In the genomic region with DNA sequence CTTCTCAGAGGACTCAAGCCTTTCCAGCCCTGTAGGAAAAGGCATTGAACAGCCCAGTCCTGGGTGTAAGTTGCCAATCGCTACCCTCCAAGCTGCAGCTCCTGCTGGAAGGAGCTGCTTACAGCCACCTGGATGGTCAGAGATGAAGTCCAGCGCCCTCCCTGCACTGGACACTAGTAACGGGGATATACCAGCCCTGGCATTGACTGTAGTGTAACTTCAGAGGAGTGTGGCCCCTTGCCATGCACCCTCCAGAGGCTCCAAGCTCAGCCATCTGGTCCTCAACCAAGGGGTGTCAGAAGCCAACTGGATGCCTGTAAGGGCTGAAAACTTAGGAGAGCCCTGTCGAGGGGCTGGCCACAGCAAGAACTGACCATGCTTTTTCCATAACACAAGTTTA, we compare ENCODE assay signal across 26 mouse cellular contexts. TPM values are rescaled to one million over a fixed set of nuclear protein-coding genes. Genes with fewer than 3 reads are reported as not detected.
DNase-seq lines count a peak whose midpoint lies in the region; ATAC-seq and TF ChIP-seq lines count a peak whose summit lies in the region.
"Had no signal": no experiment of that assay in that cellular context is flagged by ENCODE, and none has a peak within 500 bp of the region (broad histone marks: within the 10 kb centered on the region; RNA-seq: fewer than 3 reads in every experiment).

No protein-coding gene starts in this region.

- TF ChIP-seq POLR2A in cerebellum, adult 2 months (IDR thresholded peaks at IDR 0.05; ENCODE audit: borderline replicate concordance, insufficient read depth, low read length) = no peak

- H3K27ac ChIP-seq in heart, embryonic 11.5 days (ENCODE audit: low read depth, low read length) = no peak overlapping the region
- peak overlapping the region; percentile 26 for H3K27ac ChIP-seq in cerebellum, adult 2 months (ENCODE audit: insufficient read depth, low read length)
- H3K27ac ChIP-seq: embryonic facial prominence, embryonic 15.5 days; heart, embryonic 10.5 days; hindbrain, embryonic 14.5 days; intestine, embryonic 15.5 days; limb, embryonic 13.5 days; liver, embryonic 13.5 days; midbrain, embryonic 15.5 days; neural tube, embryonic 15.5 days; stomach, postnatal 0 days had no signal

- no peaks in the 10 kb centered on the region for H3K4me1 ChIP-seq in heart, embryonic 11.5 days (ENCODE audit: control insufficient read depth, insufficient read depth, low read length)
- peaks cover 62% of the 10 kb centered on the region for H3K4me1 ChIP-seq in cerebellum, adult 2 months (ENCODE audit: control insufficient read depth, insufficient read depth, low read length)
- H3K4me1 ChIP-seq: embryonic facial prominence, embryonic 15.5 days; heart, embryonic 10.5 days; intestine, embryonic 15.5 days; liver, embryonic 13.5 days had no signal

- H3K4me2 ChIP-seq in heart, embryonic 11.5 days = no peak overlapping the region
- H3K4me2 ChIP-seq: embryonic facial prominence, embryonic 15.5 days; hindbrain, embryonic 14.5 days; intestine, embryonic 15.5 days; limb, embryonic 13.5 days; liver, embryonic 13.5 days; lung, embryonic 14.5 days; midbrain, embryonic 15.5 days; neural tube, embryonic 15.5 days had no signal

- peak; percentile 91 for DNase-seq in heart, adult 11 months
- peak; percentile 83 to 88 for DNase-seq in cerebellum, adult 2 months
- DNase-seq in cerebellum, postnatal 36 days = peak; percentile 79
- DNase-seq in skeletal muscle tissue, adult 2 months (ENCODE audit: low read depth, low spot score) = peak; percentile 45
- no peak for DNase-seq in adipocyte (ENCODE audit: low spot score)
- no peak for DNase-seq in urinary bladder, postnatal 36 days (ENCODE audit: low spot score in 2 of 2)
- DNase-seq: forebrain, postnatal 0 days; heart, postnatal 10 days; kidney, adult 9 months; kidney, postnatal 36 days; layer of hippocampus, adult 9-11 months; liver, embryonic 13.5 days; lung, embryonic 14.5 days; lung, postnatal 36 days had no signal

- ATAC-seq in heart, embryonic 11.5 days (replicated peaks; ENCODE audit: insufficient number of reproducible peaks, low FRiP score, low TSS enrichment) = no peak
- ATAC-seq: forebrain, postnatal 0 days; intestine, embryonic 15.5 days; midbrain, embryonic 15.5 days had no signal

- H3K9me3 ChIP-seq in heart, embryonic 11.5 days (replicated peaks; ENCODE audit: control insufficient read depth, low read length) = no peaks in the 10 kb centered on the region
- H3K9me3 ChIP-seq: embryonic facial prominence, embryonic 15.5 days; heart, embryonic 10.5 days; intestine, embryonic 15.5 days; limb, embryonic 13.5 days; liver, embryonic 13.5 days; midbrain, embryonic 15.5 days; neural tube, embryonic 15.5 days had no signal

- WGBS in heart, embryonic 11.5 days (ENCODE audit: insufficient replicate concordance) = 79% methylated on average over 4 of the region's 4 CpGs
- 10% methylated on average over 4 of the region's 4 CpGs for WGBS in cerebellum, adult 2 months

- peaks cover 25% of the 10 kb centered on the region for H3K36me3 ChIP-seq in heart, embryonic 11.5 days (ENCODE audit: control insufficient read depth, insufficient read depth, low read length)

- peaks cover 27% of the 10 kb centered on the region for H3K27me3 ChIP-seq in heart, embryonic 11.5 days (ENCODE audit: control insufficient read depth, insufficient read depth, low read length)
- H3K27me3 ChIP-seq in cerebellum, adult 2 months (ENCODE audit: control insufficient read depth, insufficient read depth, low read length) = no peaks in the 10 kb centered on the region
- H3K27me3 ChIP-seq: CH12.LX had no signal

- no peak for TF ChIP-seq CTCF in cerebellum, adult 2 months (IDR thresholded peaks at IDR 0.05; ENCODE audit: borderline replicate concordance, insufficient read depth, low read depth, low read length)

- no peak overlapping the region for H3K4me3 ChIP-seq in heart, embryonic 11.5 days (ENCODE audit: low read depth, low read length)
- H3K4me3 ChIP-seq in cerebellum, adult 2 months (replicated peaks; ENCODE audit: insufficient read depth, low read depth, low read length) = no peak overlapping the region
- H3K4me3 ChIP-seq: embryonic facial prominence, embryonic 15.5 days; heart, embryonic 10.5 days; intestine, embryonic 15.5 days; limb, embryonic 13.5 days; liver, embryonic 13.5 days; midbrain, embryonic 15.5 days; myocyte; neural tube, embryonic 15.5 days had no signal

- no peak overlapping the region for H3K9ac ChIP-seq in heart, embryonic 11.5 days (ENCODE audit: low read depth, low read length)
- H3K9ac ChIP-seq: embryonic facial prominence, embryonic 15.5 days; forebrain, postnatal 0 days; hindbrain, embryonic 14.5 days; intestine, embryonic 15.5 days; limb, embryonic 13.5 days; liver, embryonic 13.5 days; lung, embryonic 14.5 days; midbrain, embryonic 15.5 days; neural tube, embryonic 15.5 days had no signal

RNA-seq across cellular contexts. Expression of a gene that starts 1.8 kb away (rescaled TPM):
- 1.0 and 1.9 TPM in 2 replicates for polyA plus RNA-seq in heart, embryonic 11.5 days (2014; fragmentation: Nextera tagmentation; extraction: Ambion mirVana)
- polyA plus RNA-seq in cerebellum, adult 2 months (2012; rRNA removed) = 48.4 and 58.9 TPM in 2 replicates

RNA-seq across cellular contexts. Expression of a gene that starts 7.1 kb away (rescaled TPM):
- 0.13 TPM in 1 of 2 replicates, not detected in the other for polyA plus RNA-seq in heart, embryonic 11.5 days (2014; fragmentation: Nextera tagmentation; extraction: Ambion mirVana)
- polyA plus RNA-seq in cerebellum, adult 2 months (2012; rRNA removed) = 4.3 and 4.7 TPM in 2 replicates
- polyA plus RNA-seq: heart, embryonic 10.5 days; intestine, embryonic 15.5 days; liver, embryonic 13.5 days; stomach, postnatal 0 days; thymus, postnatal 0 days had no signal

RNA-seq across cellular contexts. Expression of a gene that starts 42.9 kb away (rescaled TPM):
- polyA plus RNA-seq in heart, embryonic 11.5 days (2014; fragmentation: Nextera tagmentation; extraction: Ambion mirVana) = 7.2 and 9.6 TPM in 2 replicates
- polyA plus RNA-seq in cerebellum, adult 2 months (2012; rRNA removed) = 2.1 and 2.5 TPM in 2 replicates

RNA-seq across cellular contexts. Expression of a gene that starts 51.5 kb away (rescaled TPM):
- polyA plus RNA-seq in heart, embryonic 11.5 days (2014; fragmentation: Nextera tagmentation; extraction: Ambion mirVana) = 0.07 and 0.17 TPM in 2 replicates
- polyA plus RNA-seq in cerebellum, adult 2 months (2012; rRNA removed) = 9.1 and 9.2 TPM in 2 replicates
- polyA plus RNA-seq: stomach, postnatal 0 days had no signal

RNA-seq across cellular contexts. Expression of a gene that starts 54.0 kb away (rescaled TPM):
- 0.07 TPM in 1 of 2 replicates, not detected in the other for polyA plus RNA-seq in heart, embryonic 11.5 days (2014; fragmentation: Nextera tagmentation; extraction: Ambion mirVana)
- 0.08 and 0.11 TPM in 2 replicates for polyA plus RNA-seq in cerebellum, adult 2 months (2012; rRNA removed)
- polyA plus RNA-seq: embryonic facial prominence, embryonic 15.5 days; forebrain, postnatal 0 days; heart, embryonic 10.5 days; intestine, embryonic 15.5 days; liver, embryonic 13.5 days; midbrain, embryonic 15.5 days; neural tube, embryonic 15.5 days had no signal

Comparison
In these comparisons a context has a peak if more than half of its experiments do, and no peak if none do; other contexts are left out.
1. DNase-seq: peak in heart, adult 11 months (single experiment), cerebellum, adult 2 months (2 of 2), cerebellum, postnatal 36 days (2 of 2) and skeletal muscle tissue, adult 2 months (single experiment); none in adipocyte (single experiment) and urinary bladder, postnatal 36 days (0 of 2).
2. RNA of a gene that starts 1.8 kb away (polyA plus RNA-seq): 48.4 to 58.9 TPM in cerebellum, adult 2 months; 1.0 to 1.9 TPM in heart, embryonic 11.5 days; every median in the first group is over 10 times any median in the second.